Mouse (Mus musculus): Measurements from ENCODE around the gene Olfm2. TPM values are rescaled to one million over a fixed set of nuclear protein-coding genes. Genes with fewer than 3 reads are reported as not detected.

Olfm2 gene
- total RNA-seq, 1 experiment: 2.2 TPM

- no peak overlapping the region for H3K9ac ChIP-seq (ENCODE audit: insufficient read depth, low read depth, low read length, poor library complexity, severe bottlenecking)
- TF ChIP-seq ZC3H11A (IDR thresholded peaks at IDR 0.05; ENCODE audit: borderline replicate concordance, low read depth, low read length): no peak
- no peak for TF ChIP-seq CHD2 (IDR thresholded peaks at IDR 0.05; ENCODE audit: low read depth, low read length)
- no peak for TF ChIP-seq ZNF384 (IDR thresholded peaks at IDR 0.05; ENCODE audit: low read depth, low read length)
- no peak for TF ChIP-seq HCFC1 (IDR thresholded peaks at IDR 0.05; ENCODE audit: borderline replicate concordance, insufficient read depth, low read length)
- TF ChIP-seq MAFK (IDR thresholded peaks at IDR 0.05; ENCODE audit: insufficient read depth, low read depth, low read length): peak; percentile 80
- no peak overlapping the region for H3K4me3 ChIP-seq (ENCODE audit: insufficient read depth in 1 of 2, low read depth in 1 of 2, low read length in 2 of 2, poor library complexity in 1 of 2, severe bottlenecking in 1 of 2)
- H3K27ac ChIP-seq (ENCODE audit: insufficient read depth, low read depth, low read length, poor library complexity, severe bottlenecking): no peak overlapping the region
- no peaks in the 10 kb centered on the region for H3K9me3 ChIP-seq (ENCODE audit: control insufficient read depth, insufficient read depth, low read depth, low read length)
- no peak for DNase-seq (ENCODE audit: low read depth, low spot score)
- no peaks in the 10 kb centered on the region for H3K4me1 ChIP-seq (ENCODE audit: control insufficient read depth in 2 of 2, insufficient read depth in 2 of 2, low read length in 2 of 2, poor library complexity in 1 of 2)
- H3K36me3 ChIP-seq (ENCODE audit: control insufficient read depth, insufficient read depth, low read length, poor library complexity, severe bottlenecking): no peaks in the 10 kb centered on the region
- in situ Hi-C loops (cut with MboI; ENCODE audit: low sequenced_read_pairs in 2 of 2, unreplicated experiment in 2 of 2): loop anchor here in 1 of 2 experiments (10.0 kb wide), 1 partner anchor 98 kb away; no protein-coding TSS in a partner anchor
These were observed 8.9 kb downstream of the Olfm2 start for GRCm38 (mm10) chr9:20737227-20737626.

- Histone ChIP-seq H3K4me1 (ENCODE audit: control insufficient read depth in 2 of 2, insufficient read depth in 2 of 2, low read length in 2 of 2, poor library complexity in 1 of 2) (no peaks in the 10 kb centered on the region), H3K9ac (ENCODE audit: insufficient read depth, low read depth, low read length, poor library complexity, severe bottlenecking) (no peak overlapping the region), H3K36me3 (ENCODE audit: control insufficient read depth, insufficient read depth, low read length, poor library complexity, severe bottlenecking) (no peaks in the 10 kb centered on the region), H3K4me3 (ENCODE audit: insufficient read depth in 1 of 2, low read depth in 1 of 2, low read length in 2 of 2, poor library complexity in 1 of 2, severe bottlenecking in 1 of 2) (no peak overlapping the region), H3K27ac (ENCODE audit: insufficient read depth, low read depth, low read length, poor library complexity, severe bottlenecking) (no peak overlapping the region), H3K9me3 (ENCODE audit: control insufficient read depth, insufficient read depth, low read depth, low read length) (no peaks in the 10 kb centered on the region)
- in situ Hi-C loops (cut with MboI; ENCODE audit: low sequenced_read_pairs in 2 of 2, unreplicated experiment in 2 of 2): loop anchor here in 1 of 2 experiments (10.0 kb wide), 1 partner anchor 100 kb away; no protein-coding TSS in a partner anchor
- no peak for DNase-seq (ENCODE audit: low read depth, low spot score)
- TF ChIP-seq MAFK (IDR thresholded peaks at IDR 0.05; ENCODE audit: insufficient read depth, low read depth, low read length) (no peak), CHD2 (IDR thresholded peaks at IDR 0.05; ENCODE audit: low read depth, low read length) (no peak), ZC3H11A (IDR thresholded peaks at IDR 0.05; ENCODE audit: borderline replicate concordance, low read depth, low read length) (no peak), ZNF384 (IDR thresholded peaks at IDR 0.05; ENCODE audit: low read depth, low read length) (no peak), HCFC1 (IDR thresholded peaks at IDR 0.05; ENCODE audit: borderline replicate concordance, insufficient read depth, low read length) (no peak)
These were observed 11.5 kb downstream of the Olfm2 start for GRCm38 (mm10) chr9:20734692-20735091.

GRCm38 (mm10) chr9:20731797-20732196 lies 14.4 kb downstream of the Olfm2 start:
- Histone ChIP-seq H3K27ac (ENCODE audit: insufficient read depth, low read depth, low read length, poor library complexity, severe bottlenecking) (no peak overlapping the region), H3K4me1 (ENCODE audit: control insufficient read depth in 2 of 2, insufficient read depth in 2 of 2, low read length in 2 of 2, poor library complexity in 1 of 2) (peaks cover 0 to 2% of the 10 kb centered on the region in 2 experiments; a peak in 1 of 4 replicates)

GRCm38 (mm10) chr9:20729451-20729850 lies 16.7 kb downstream of the Olfm2 start:
- in situ Hi-C loops (cut with MboI; ENCODE audit: low sequenced_read_pairs in 2 of 2, unreplicated experiment in 2 of 2): no loop called here
- no peak for DNase-seq (ENCODE audit: low read depth, low spot score)
- H3K9me3 ChIP-seq (ENCODE audit: control insufficient read depth, insufficient read depth, low read depth, low read length): no peaks in the 10 kb centered on the region
- no peak for TF ChIP-seq MAFK (IDR thresholded peaks at IDR 0.05; ENCODE audit: insufficient read depth, low read depth, low read length)
- TF ChIP-seq ZNF384 (IDR thresholded peaks at IDR 0.05; ENCODE audit: low read depth, low read length): no peak
- no peak for TF ChIP-seq CHD2 (IDR thresholded peaks at IDR 0.05; ENCODE audit: low read depth, low read length)
- TF ChIP-seq HCFC1 (IDR thresholded peaks at IDR 0.05; ENCODE audit: borderline replicate concordance, insufficient read depth, low read length): no peak
- TF ChIP-seq ZC3H11A (IDR thresholded peaks at IDR 0.05; ENCODE audit: borderline replicate concordance, low read depth, low read length): no peak
- H3K27ac ChIP-seq (ENCODE audit: insufficient read depth, low read depth, low read length, poor library complexity, severe bottlenecking): no peak overlapping the region
- H3K36me3 ChIP-seq (ENCODE audit: control insufficient read depth, insufficient read depth, low read length, poor library complexity, severe bottlenecking): no peaks in the 10 kb centered on the region
- no peak overlapping the region for H3K4me3 ChIP-seq (ENCODE audit: insufficient read depth in 1 of 2, low read depth in 1 of 2, low read length in 2 of 2, poor library complexity in 1 of 2, severe bottlenecking in 1 of 2)
- H3K9ac ChIP-seq (ENCODE audit: insufficient read depth, low read depth, low read length, poor library complexity, severe bottlenecking): no peak overlapping the region
- H3K4me1 ChIP-seq (ENCODE audit: control insufficient read depth in 2 of 2, insufficient read depth in 2 of 2, low read length in 2 of 2, poor library complexity in 1 of 2): peaks cover 0 to 2% of the 10 kb centered on the region in 2 experiments; a peak in 1 of 4 replicates

More at GRCm38 (mm10) chr9:20731797-20732196, 14.4 kb downstream of the Olfm2 start:
- Histone ChIP-seq H3K9me3 (ENCODE audit: control insufficient read depth, insufficient read depth, low read depth, low read length) (no peaks in the 10 kb centered on the region), H3K4me3 (ENCODE audit: insufficient read depth in 1 of 2, low read depth in 1 of 2, low read length in 2 of 2, poor library complexity in 1 of 2, severe bottlenecking in 1 of 2) (no peak overlapping the region), H3K9ac (ENCODE audit: insufficient read depth, low read depth, low read length, poor library complexity, severe bottlenecking) (no peak overlapping the region), H3K36me3 (ENCODE audit: control insufficient read depth, insufficient read depth, low read length, poor library complexity, severe bottlenecking) (no peaks in the 10 kb centered on the region)
- DNase-seq (ENCODE audit: low read depth, low spot score): no peak
- in situ Hi-C loops (cut with MboI; ENCODE audit: low sequenced_read_pairs in 2 of 2, unreplicated experiment in 2 of 2): loop anchor here in 1 of 2 experiments (10.0 kb wide), 1 partner anchor 103 kb away; no protein-coding TSS in a partner anchor
- no peak for TF ChIP-seq ZC3H11A (IDR thresholded peaks at IDR 0.05; ENCODE audit: borderline replicate concordance, low read depth, low read length)
- TF ChIP-seq MAFK (IDR thresholded peaks at IDR 0.05; ENCODE audit: insufficient read depth, low read depth, low read length): no peak
- TF ChIP-seq CHD2 (IDR thresholded peaks at IDR 0.05; ENCODE audit: low read depth, low read length): no peak
- TF ChIP-seq ZNF384 (IDR thresholded peaks at IDR 0.05; ENCODE audit: low read depth, low read length): no peak
- TF ChIP-seq HCFC1 (IDR thresholded peaks at IDR 0.05; ENCODE audit: borderline replicate concordance, insufficient read depth, low read length): no peak

All from ES-E14 (cell line).